Comparison of ENCODE assay signal across 17 mouse cellular contexts in genomic region chr13:5878748-5879147, GRCm38 (mm10).
"Had no signal": no experiment of that assay in that cellular context is flagged by ENCODE, and none has a peak within 500 bp of the region (broad histone marks: within the 10 kb centered on the region; RNA-seq: fewer than 3 reads in every experiment).

No protein-coding gene starts in this region.

- H3K4me1 ChIP-seq: neural tube, embryonic 12.5 days; neural tube, embryonic 13.5 days; neural tube, embryonic 15.5 days; stomach, embryonic 15.5 days had no signal

- H3K27ac ChIP-seq: neural tube, embryonic 12.5 days; neural tube, embryonic 13.5 days; neural tube, embryonic 15.5 days; stomach, embryonic 15.5 days; stomach, postnatal 0 days had no signal

- H3K9ac ChIP-seq: neural tube, embryonic 12.5 days; neural tube, embryonic 13.5 days; neural tube, embryonic 15.5 days; stomach, embryonic 15.5 days had no signal

- DNase-seq: retina, postnatal 1 day; right cerebral cortex, adult 18-20 months; right cerebral cortex, postnatal 14 days; right cerebral cortex, postnatal 25 days; right cerebral cortex, postnatal 4 days; spleen, adult 18-20 months; thymus, adult 18-20 months; thymus, adult 2 months; thymus, postnatal 14 days; thymus, postnatal 25 days; thymus, postnatal 36 days; thymus, postnatal 4 days had no signal

- H3K36me3 ChIP-seq: neural tube, embryonic 12.5 days; neural tube, embryonic 13.5 days; neural tube, embryonic 15.5 days; stomach, embryonic 15.5 days had no signal

- H3K4me3 ChIP-seq: neural tube, embryonic 12.5 days; neural tube, embryonic 13.5 days; neural tube, embryonic 15.5 days; stomach, embryonic 15.5 days had no signal

- H3K9me3 ChIP-seq: neural tube, embryonic 12.5 days; neural tube, embryonic 13.5 days; neural tube, embryonic 15.5 days; stomach, embryonic 15.5 days had no signal

- H3K27me3 ChIP-seq: neural tube, embryonic 12.5 days; neural tube, embryonic 13.5 days; neural tube, embryonic 15.5 days; stomach, embryonic 15.5 days had no signal

- H3K4me2 ChIP-seq: neural tube, embryonic 12.5 days; neural tube, embryonic 13.5 days; neural tube, embryonic 15.5 days; stomach, embryonic 15.5 days had no signal
